Mouse (Mus musculus) forebrain, embryonic 11.5 days (tissue): Measurements from ENCODE around the gene Sorl1. TPM values are rescaled to one million over a fixed set of nuclear protein-coding genes. Genes with fewer than 3 reads are reported as not detected.

Source experiments
- ATAC-seq: fragments of 200-750 bp; cut with Nextera tagmentation; replicated peaks from 2 replicates; pipeline ENCODE4 v1.8.0; 2017; ENCODE audit warnings: moderate TSS enrichment; ENCODE audit not compliant: low FRiP score
- DNase-seq: peaks from one replicate; pipeline ENCODE4 v3.0.0-alpha.2; 2017; ENCODE audit warnings: low spot score
- H3K27ac ChIP-seq: fragments of 300-500 bp; sonication (generic); 2 replicates; pipeline ENCODE4 v1.5.1; 2014; ENCODE audit warnings: low read depth, low read length
- H3K27me3 ChIP-seq: fragments of 300-500 bp; sonication (generic); 2 replicates; pipeline ENCODE4 v1.6.1; 2014; ENCODE audit warnings: mild to moderate bottlenecking, low read length, mixed read lengths; ENCODE audit not compliant: control insufficient read depth, insufficient read depth
- H3K36me3 ChIP-seq: fragments of 300-500 bp; sonication (generic); 2 replicates; pipeline ENCODE4 v1.6.1; 2014; ENCODE audit warnings: mild to moderate bottlenecking, low read length, moderate library complexity, mixed read lengths; ENCODE audit not compliant: control insufficient read depth, insufficient read depth
- H3K4me1 ChIP-seq: fragments of 300-500 bp; sonication (generic); replicated peaks from 2 replicates; pipeline ENCODE4 v1.6.1; 2014; ENCODE audit warnings: low read length, mixed read lengths; ENCODE audit not compliant: control insufficient read depth, insufficient read depth
- H3K4me2 ChIP-seq: fragments of 300-500 bp; sonication (generic); 2 replicates; pipeline ENCODE4 v1.6.1; 2014; ENCODE audit warnings: low read depth, mild to moderate bottlenecking, low read length, moderate library complexity, mixed read lengths; ENCODE audit not compliant: severe bottlenecking
- H3K4me3 ChIP-seq: fragments of 300-500 bp; sonication (generic); 2 replicates; pipeline ENCODE4 v1.5.1; 2014; ENCODE audit warnings: low read depth, low read length
- H3K9ac ChIP-seq: fragments of 300-500 bp; sonication (generic); 2 replicates; pipeline ENCODE4 v1.6.1; 2014; ENCODE audit warnings: low read length
- H3K9me3 ChIP-seq: fragments of 300-500 bp; sonication (generic); 2 replicates; pipeline ENCODE4 v1.6.1; 2016; ENCODE audit warnings: low read length, mixed read lengths; ENCODE audit not compliant: control insufficient read depth
- WGBS: fragments of 180-500 bp; shearing (Covaris S2); extraction: QIAGEN DNeasy Blood & Tissue Kit; methylation state at CpG from one replicate; pipeline ENCODE4 v1.1.7; 2014; 5-methylcytosine and 5-hydroxymethylcytosine counted together
- polyA plus RNA-seq: library from polyadenylated mRNA; unstranded; fragments of >200 nt; fragmentation: Nextera tagmentation; extraction: Ambion mirVana; gene quantifications from 2 replicates; pipeline ENCODE4 v1.2.1, GENCODE M21; 2014

Gene Sorl1
- polyA plus RNA-seq, 1 experiment from 2014 or later = 8.1 TPM

GRCm38 (mm10) chr9:42033291-42034115 is 90.6 kb downstream of the Sorl1 start:
- no peak for ATAC-seq
- WGBS = 38% methylated on average over 19 of the region's 19 CpGs
- DNase-seq = no peak

DNA sequence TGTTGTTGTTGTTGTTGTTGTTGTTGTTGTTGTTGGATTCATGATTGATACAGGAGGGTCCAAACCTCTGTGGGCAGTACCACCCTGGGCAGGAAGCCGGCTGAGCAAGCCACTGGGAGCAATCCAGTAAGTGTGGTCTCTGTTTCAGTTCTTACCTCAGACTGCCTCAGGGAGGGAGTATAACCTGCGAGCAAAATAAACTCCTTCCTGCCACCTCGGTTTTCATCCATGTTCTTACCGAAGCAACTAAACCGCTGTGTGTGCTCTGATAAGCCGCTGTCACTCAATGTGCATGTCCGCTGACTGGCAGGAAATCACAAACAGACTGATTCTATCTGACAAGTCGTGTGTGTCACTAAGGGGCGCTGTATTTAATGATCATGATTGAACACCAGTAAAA is 91.7 kb downstream of the Sorl1 start:
- H3K9me3 ChIP-seq = no peaks in the 10 kb centered on the region

More at GRCm38 (mm10) chr9:42033291-42034115, 90.6 kb downstream of the Sorl1 start:
- Histone ChIP-seq H3K36me3 (no peaks in the 10 kb centered on the region), H3K9me3 (no peaks in the 10 kb centered on the region), H3K27ac (no peak overlapping the region), H3K4me1 (0 out of 2 replicates have a peak, but pooled peaks cover 3% of the 10 kb centered on the region), H3K27me3 (no peaks in the 10 kb centered on the region), H3K9ac (no peak overlapping the region), H3K4me2 (no peak overlapping the region), H3K4me3 (no peak overlapping the region)

GRCm38 (mm10) chr9:42028807-42029206 is 95.3 kb downstream of the Sorl1 start:
- H3K4me2 ChIP-seq = no peak overlapping the region

More for the DNA sequence above, 91.7 kb downstream of the Sorl1 start:
- no peak for DNase-seq
- no peak for ATAC-seq
- 74% methylated on average over 9 of the region's 9 CpGs for WGBS
- H3K9ac ChIP-seq = no peak overlapping the region
- no peaks in the 10 kb centered on the region for H3K36me3 ChIP-seq
- no peak overlapping the region for H3K27ac ChIP-seq
- H3K4me2 ChIP-seq = no peak overlapping the region
- H3K27me3 ChIP-seq = no peaks in the 10 kb centered on the region
- H3K4me1 ChIP-seq = 0 out of 2 replicates have a peak, but pooled peaks cover 3% of the 10 kb centered on the region
- H3K4me3 ChIP-seq = no peak overlapping the region

GRCm38 (mm10) chr9:42024257-42024656 is 99.8 kb downstream of the Sorl1 start:
- H3K4me2 ChIP-seq = no peak overlapping the region
- 77% methylated on average over 9 of the region's 9 CpGs for WGBS
- ATAC-seq (no peak), DNase-seq (no peak)
- no peak overlapping the region for H3K9ac ChIP-seq
- H3K4me1 ChIP-seq = no peaks in the 10 kb centered on the region
- H3K27me3 ChIP-seq = no peaks in the 10 kb centered on the region
- H3K4me3 ChIP-seq = no peak overlapping the region
- no peaks in the 10 kb centered on the region for H3K9me3 ChIP-seq
- no peaks in the 10 kb centered on the region for H3K36me3 ChIP-seq
- no peak overlapping the region for H3K27ac ChIP-seq

More at GRCm38 (mm10) chr9:42028807-42029206, 95.3 kb downstream of the Sorl1 start:
- Histone ChIP-seq H3K27ac (no peak overlapping the region), H3K4me1 (0 out of 2 replicates have a peak, but pooled peaks cover 3% of the 10 kb centered on the region), H3K36me3 (no peaks in the 10 kb centered on the region), H3K27me3 (no peaks in the 10 kb centered on the region), H3K9me3 (no peaks in the 10 kb centered on the region), H3K9ac (no peak overlapping the region), H3K4me3 (no peak overlapping the region)
- WGBS = 84% methylated on average over 4 of the region's 4 CpGs
- ATAC-seq (no peak), DNase-seq (no peak)

DNA sequence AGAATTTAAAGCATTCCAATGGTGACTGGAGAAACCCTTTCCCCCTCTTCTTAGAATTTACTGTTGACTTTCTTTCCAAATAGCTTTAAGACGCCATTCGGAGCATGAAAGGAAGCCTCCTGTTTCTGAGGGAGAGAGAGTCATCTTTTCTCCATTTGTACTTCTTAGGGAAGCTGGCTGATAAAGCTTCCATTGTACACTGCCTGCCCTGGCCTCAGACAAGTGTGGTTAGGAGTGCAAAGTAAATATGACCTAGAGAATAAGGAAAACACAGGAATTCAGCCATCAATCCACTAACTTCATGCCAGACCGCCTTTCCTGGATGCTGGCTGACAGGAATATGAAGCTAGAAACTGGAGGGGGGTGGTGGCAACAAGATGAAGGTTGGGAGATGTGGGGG is 100.7 kb downstream of the Sorl1 start:
- H3K27ac ChIP-seq = no peak overlapping the region
- H3K4me2 ChIP-seq = no peak overlapping the region
- ATAC-seq (no peak), DNase-seq (no peak)
- no peak overlapping the region for H3K9ac ChIP-seq
- WGBS = 72% methylated on average over 3 of the region's 3 CpGs
- H3K27me3 ChIP-seq = no peaks in the 10 kb centered on the region
- H3K4me1 ChIP-seq = no peaks in the 10 kb centered on the region
- no peaks in the 10 kb centered on the region for H3K36me3 ChIP-seq
- no peaks in the 10 kb centered on the region for H3K9me3 ChIP-seq
- H3K4me3 ChIP-seq = no peak overlapping the region

GRCm38 (mm10) chr9:42022318-42022717 is 101.8 kb downstream of the Sorl1 start:
- no peaks in the 10 kb centered on the region for H3K4me1 ChIP-seq
- ATAC-seq (no peak), DNase-seq (no peak)
- H3K4me3 ChIP-seq = no peak overlapping the region
- H3K27ac ChIP-seq = no peak overlapping the region
- H3K36me3 ChIP-seq = no peaks in the 10 kb centered on the region
- WGBS = 94% methylated on average over 12 of the region's 12 CpGs
- no peak overlapping the region for H3K4me2 ChIP-seq
- H3K9ac ChIP-seq = no peak overlapping the region
- no peaks in the 10 kb centered on the region for H3K9me3 ChIP-seq
- H3K27me3 ChIP-seq = no peaks in the 10 kb centered on the region

- ATAC-seq (no peak), DNase-seq (no peak)
- Histone ChIP-seq H3K9ac (no peak overlapping the region), H3K4me2 (no peak overlapping the region), H3K4me1 (no peaks in the 10 kb centered on the region), H3K4me3 (no peak overlapping the region), H3K9me3 (no peaks in the 10 kb centered on the region), H3K36me3 (no peaks in the 10 kb centered on the region), H3K27me3 (no peaks in the 10 kb centered on the region), H3K27ac (no peak overlapping the region)
- WGBS = 58% methylated on average over 7 of the region's 7 CpGs
Observed at GRCm38 (mm10) chr9:42019308-42020031, 104.6 kb downstream of the Sorl1 start.

GRCm38 (mm10) chr9:42008501-42008900 is 115.6 kb downstream of the Sorl1 start:
- no peak overlapping the region for H3K27ac ChIP-seq
- no peak for ATAC-seq
- H3K4me3 ChIP-seq = no peak overlapping the region
- no peak overlapping the region for H3K9ac ChIP-seq
- H3K4me2 ChIP-seq = no peak overlapping the region
- H3K36me3 ChIP-seq = no peaks in the 10 kb centered on the region
- DNase-seq = no peak
- no peaks in the 10 kb centered on the region for H3K27me3 ChIP-seq
- WGBS = 90% methylated on average over 5 of the region's 5 CpGs
- no peaks in the 10 kb centered on the region for H3K4me1 ChIP-seq
- H3K9me3 ChIP-seq = no peaks in the 10 kb centered on the region
